Mouse (Mus musculus) forebrain, embryonic 10.5 days (tissue): ENCODE results near the gene C2cd4c. TPM values are rescaled to one million over a fixed set of nuclear protein-coding genes. Genes with fewer than 3 reads are reported as not detected.

Experiments
- DNase-seq: peaks from one replicate; pipeline ENCODE4 v3.0.0-alpha.2; 2017; ENCODE audit warnings: low spot score; ENCODE audit errors: extremely low spot score
- H3K27ac ChIP-seq: fragments of 300-500 bp; sonication (generic); 2 replicates; pipeline ENCODE4 v1.5.1; 2016; ENCODE audit warnings: mild to moderate bottlenecking
- H3K27me3 ChIP-seq: fragments of 300-500 bp; sonication (generic); 2 replicates; pipeline ENCODE4 v1.6.1; 2016; ENCODE audit warnings: mild to moderate bottlenecking; ENCODE audit not compliant: poor library complexity, severe bottlenecking
- H3K36me3 ChIP-seq: fragments of 300-500 bp; sonication (generic); replicated peaks from 2 replicates; pipeline ENCODE4 v1.6.1; 2016; ENCODE audit warnings: mild to moderate bottlenecking, moderate library complexity
- H3K4me1 ChIP-seq: fragments of 300-500 bp; sonication (generic); 2 replicates; pipeline ENCODE4 v1.6.1; 2016
- H3K4me3 ChIP-seq: fragments of 300-500 bp; sonication (generic); 2 replicates; pipeline ENCODE4 v1.5.1; 2016; ENCODE audit warnings: mild to moderate bottlenecking, moderate library complexity
- H3K9me3 ChIP-seq: fragments of 300-500 bp; sonication (generic); 2 replicates; pipeline ENCODE4 v1.6.1; 2016; ENCODE audit warnings: mild to moderate bottlenecking, moderate library complexity
- WGBS: fragments of 180-500 bp; shearing (Covaris S2); methylation state at CpG from one replicate; pipeline ENCODE4 v1.1.7; 2016; 5-methylcytosine and 5-hydroxymethylcytosine counted together
- polyA plus RNA-seq: library from polyadenylated mRNA; unstranded; fragments of >200 nt; fragmentation: Nextera tagmentation; extraction: Ambion mirVana; gene quantifications from 2 replicates; pipeline ENCODE4 v1.2.1, GENCODE M21; 2016

Gene C2cd4c
- polyA plus RNA-seq, 1 experiment from 2014 or later, result not detected

- DNase-seq, result no peak
- H3K36me3 ChIP-seq, result no peaks in the 10 kb centered on the region
- WGBS, result 40% methylated on average over 2 of the region's 2 CpGs
Observed at GRCm38 (mm10) chr10:79607892-79608291, 5.9 kb downstream of the C2cd4c start.

GRCm38 (mm10) chr10:79606537-79606936, 7.3 kb downstream of the C2cd4c start:
- 66% methylated on average over 4 of the region's 4 CpGs for WGBS

More at GRCm38 (mm10) chr10:79607892-79608291, 5.9 kb downstream of the C2cd4c start:
- Histone ChIP-seq H3K9me3 (no peaks in the 10 kb centered on the region), H3K27ac (no peak overlapping the region), H3K27me3 (peaks cover 41% of the 10 kb centered on the region), H3K4me3 (no peak overlapping the region), H3K4me1 (peaks cover 17% of the 10 kb centered on the region)

DNA sequence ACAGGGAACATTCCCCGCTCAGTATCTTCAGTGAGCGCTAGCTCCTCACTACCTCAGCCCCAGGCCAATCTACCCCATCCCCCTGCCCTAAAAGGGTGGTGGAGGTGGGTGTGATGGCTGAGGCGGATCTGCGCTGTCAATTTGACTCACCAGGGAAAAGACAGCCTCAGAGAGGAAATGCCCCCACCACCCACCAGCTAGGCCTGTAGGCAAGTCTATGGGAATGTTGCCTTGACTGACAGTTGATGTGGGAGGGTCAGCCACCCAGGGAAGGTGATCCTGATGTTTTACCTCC, 15.9 kb downstream of the C2cd4c start:
- Histone ChIP-seq H3K27me3 (peaks cover 22% of the 10 kb centered on the region), H3K4me3 (no peak overlapping the region), H3K9me3 (no peaks in the 10 kb centered on the region), H3K36me3 (no peaks in the 10 kb centered on the region), H3K27ac (no peak overlapping the region), H3K4me1 (no peaks in the 10 kb centered on the region)
- WGBS, result 73% methylated on average over 4 of the region's 4 CpGs
- no peak for DNase-seq

More at GRCm38 (mm10) chr10:79606537-79606936, 7.3 kb downstream of the C2cd4c start:
- no peak for DNase-seq
- H3K27ac ChIP-seq, result no peak overlapping the region
- H3K4me3 ChIP-seq, result no peak overlapping the region
- H3K4me1 ChIP-seq, result peaks cover 4% of the 10 kb centered on the region
- no peaks in the 10 kb centered on the region for H3K36me3 ChIP-seq
- no peaks in the 10 kb centered on the region for H3K9me3 ChIP-seq
- peaks cover 28% of the 10 kb centered on the region for H3K27me3 ChIP-seq

- Histone ChIP-seq H3K36me3 (no peaks in the 10 kb centered on the region), H3K27ac (no peak overlapping the region), H3K9me3 (no peaks in the 10 kb centered on the region), H3K4me1 (no peaks in the 10 kb centered on the region), H3K27me3 (peaks cover 22% of the 10 kb centered on the region), H3K4me3 (no peak overlapping the region)
- 40% methylated on average over 13 of the region's 13 CpGs for WGBS
- DNase-seq, result no peak
Observed at GRCm38 (mm10) chr10:79597051-79597935, 16.5 kb downstream of the C2cd4c start.

DNA sequence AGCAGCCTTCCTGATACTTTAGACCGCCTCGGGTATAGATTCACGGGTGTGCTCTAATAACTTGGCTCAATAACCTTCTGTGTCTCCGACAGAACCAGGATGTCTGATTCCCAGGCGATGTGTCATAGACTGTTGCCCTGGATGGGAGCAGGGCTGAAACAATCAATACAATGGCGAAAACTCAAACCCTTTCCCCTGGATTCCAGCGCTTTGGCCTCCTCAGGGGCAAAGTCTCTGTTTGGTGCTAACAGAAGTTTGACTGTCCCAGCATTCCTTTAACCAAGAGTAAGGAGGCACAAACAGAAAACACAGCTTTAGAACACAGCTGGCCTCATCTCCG, 18.3 kb downstream of the C2cd4c start:
- Histone ChIP-seq H3K36me3 (no peaks in the 10 kb centered on the region), H3K9me3 (no peaks in the 10 kb centered on the region), H3K4me1 (no peaks in the 10 kb centered on the region), H3K27ac (no peak overlapping the region), H3K27me3 (peaks cover 22% of the 10 kb centered on the region), H3K4me3 (no peak overlapping the region)
- no peak for DNase-seq
- 65% methylated on average over 8 of the region's 8 CpGs for WGBS

DNA sequence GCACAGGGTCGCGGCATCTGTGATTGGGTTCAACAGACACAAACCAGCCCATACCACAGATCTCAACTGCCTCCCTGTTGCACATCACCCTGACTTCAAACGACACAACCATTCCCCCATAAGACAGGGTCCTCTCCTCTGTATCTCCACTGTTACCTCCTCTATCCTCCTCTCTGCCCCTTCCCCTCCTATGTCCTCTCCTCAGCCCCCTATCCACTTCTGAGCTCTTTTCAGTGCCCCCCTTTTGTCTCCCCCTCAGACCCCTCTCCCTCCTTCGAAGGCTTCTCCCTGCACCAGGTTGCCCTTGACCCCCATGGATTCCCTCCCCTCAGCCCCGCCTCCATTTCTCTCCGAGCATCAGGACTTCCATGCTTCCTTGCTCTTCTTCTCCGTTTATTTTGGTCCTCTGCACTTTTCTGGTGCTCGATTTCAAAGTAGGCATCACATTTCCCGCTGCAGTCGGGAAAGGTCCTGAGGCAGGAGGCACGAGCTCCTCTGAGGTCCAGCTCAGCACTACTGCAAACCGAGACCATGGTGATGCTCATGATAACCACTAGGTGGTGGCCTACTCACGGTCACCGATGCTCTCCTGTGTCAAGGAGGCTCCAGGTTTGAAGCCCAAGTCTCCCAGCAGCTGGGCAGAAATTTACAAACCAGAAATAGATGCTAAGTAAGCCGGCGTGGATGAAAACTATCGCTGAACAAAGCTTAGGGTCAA, 18.8 kb downstream of the C2cd4c start:
- 20% methylated on average over 17 of the region's 17 CpGs for WGBS
- Histone ChIP-seq H3K4me1 (no peaks in the 10 kb centered on the region), H3K27ac (no peak overlapping the region), H3K36me3 (no peaks in the 10 kb centered on the region), H3K27me3 (peaks cover 22% of the 10 kb centered on the region), H3K4me3 (0 out of 2 replicates have a peak overlapping the region, but pooled peaks have one; percentile 7), H3K9me3 (no peaks in the 10 kb centered on the region)
- DNase-seq, result peak; percentile 58

DNA sequence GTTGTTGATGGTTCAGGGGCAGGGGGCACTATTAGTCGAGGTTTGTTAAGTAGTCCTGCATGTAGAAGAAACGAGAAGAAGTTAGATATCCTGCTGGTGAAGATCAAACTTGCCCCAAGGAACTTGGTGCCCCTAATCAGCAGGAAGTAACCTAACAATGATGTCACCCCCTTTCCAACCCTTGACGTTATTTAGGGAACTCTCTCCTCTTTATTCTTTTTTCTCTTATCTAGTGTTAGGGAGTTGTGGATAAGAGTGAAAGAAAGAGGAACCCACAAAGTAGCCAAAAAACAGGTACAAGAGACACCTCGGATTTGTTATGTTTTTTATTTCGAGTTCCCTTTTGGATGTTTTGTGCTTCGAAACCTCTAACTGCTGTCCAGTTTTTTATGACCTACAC, 19.7 kb downstream of the C2cd4c start:
- no peaks in the 10 kb centered on the region for H3K9me3 ChIP-seq
- no peak overlapping the region for H3K27ac ChIP-seq
- H3K36me3 ChIP-seq, result no peaks in the 10 kb centered on the region
- no peaks in the 10 kb centered on the region for H3K4me1 ChIP-seq
- no peak overlapping the region for H3K4me3 ChIP-seq
- peaks cover 22% of the 10 kb centered on the region for H3K27me3 ChIP-seq
- no peak for DNase-seq
- 69% methylated on average over 6 of the region's 6 CpGs for WGBS

DNA sequence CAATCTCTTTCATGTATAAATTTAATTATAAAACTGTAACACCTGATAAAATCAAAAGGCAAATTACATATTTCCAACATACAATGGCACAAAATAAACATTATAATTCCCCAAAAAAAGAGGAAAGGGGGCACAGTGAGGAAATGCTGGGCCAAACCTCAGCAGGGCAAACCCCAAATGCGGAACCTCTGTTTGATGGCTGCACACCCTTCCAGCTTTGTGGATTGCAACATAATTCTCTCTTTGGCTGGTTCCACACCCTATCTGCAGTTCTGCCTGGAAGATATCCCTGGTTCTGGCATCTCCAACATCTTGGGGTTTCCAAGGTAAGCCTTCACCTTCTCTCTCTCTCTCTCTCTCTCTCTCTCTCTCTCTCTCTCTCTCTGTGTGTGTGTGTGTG, 23.1 kb downstream of the C2cd4c start:
- Histone ChIP-seq H3K4me1 (no peaks in the 10 kb centered on the region), H3K4me3 (no peak overlapping the region), H3K27ac (no peak overlapping the region), H3K36me3 (no peaks in the 10 kb centered on the region), H3K27me3 (peaks cover 19% of the 10 kb centered on the region), H3K9me3 (no peaks in the 10 kb centered on the region)
- WGBS, result 100% methylated on average over 1 of the region's 1 CpGs
- no peak for DNase-seq

DNA sequence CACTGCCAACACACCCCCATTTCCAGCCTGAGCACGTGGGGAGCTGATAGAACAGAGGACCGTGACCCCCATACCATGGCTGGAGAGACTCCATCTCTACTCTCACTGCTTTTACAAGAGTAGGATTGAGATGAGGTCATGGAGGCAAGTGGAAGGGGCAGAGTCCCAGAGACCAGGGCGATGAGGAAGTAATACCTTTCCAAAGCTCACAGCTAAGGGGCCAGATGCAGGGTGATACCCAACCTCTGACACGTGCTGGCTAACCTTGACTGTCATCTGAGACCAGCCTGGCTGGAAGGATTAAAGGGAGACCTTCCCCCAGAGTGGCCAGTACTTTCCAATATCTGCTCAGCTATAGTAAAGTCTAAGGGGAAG, 26.1 kb downstream of the C2cd4c start:
- Histone ChIP-seq H3K27me3 (no peaks in the 10 kb centered on the region), H3K27ac (no peak overlapping the region), H3K9me3 (no peaks in the 10 kb centered on the region), H3K4me3 (no peak overlapping the region), H3K4me1 (no peaks in the 10 kb centered on the region), H3K36me3 (no peaks in the 10 kb centered on the region)
- WGBS, result 72% methylated on average over 4 of the region's 4 CpGs
- no peak for DNase-seq

DNA sequence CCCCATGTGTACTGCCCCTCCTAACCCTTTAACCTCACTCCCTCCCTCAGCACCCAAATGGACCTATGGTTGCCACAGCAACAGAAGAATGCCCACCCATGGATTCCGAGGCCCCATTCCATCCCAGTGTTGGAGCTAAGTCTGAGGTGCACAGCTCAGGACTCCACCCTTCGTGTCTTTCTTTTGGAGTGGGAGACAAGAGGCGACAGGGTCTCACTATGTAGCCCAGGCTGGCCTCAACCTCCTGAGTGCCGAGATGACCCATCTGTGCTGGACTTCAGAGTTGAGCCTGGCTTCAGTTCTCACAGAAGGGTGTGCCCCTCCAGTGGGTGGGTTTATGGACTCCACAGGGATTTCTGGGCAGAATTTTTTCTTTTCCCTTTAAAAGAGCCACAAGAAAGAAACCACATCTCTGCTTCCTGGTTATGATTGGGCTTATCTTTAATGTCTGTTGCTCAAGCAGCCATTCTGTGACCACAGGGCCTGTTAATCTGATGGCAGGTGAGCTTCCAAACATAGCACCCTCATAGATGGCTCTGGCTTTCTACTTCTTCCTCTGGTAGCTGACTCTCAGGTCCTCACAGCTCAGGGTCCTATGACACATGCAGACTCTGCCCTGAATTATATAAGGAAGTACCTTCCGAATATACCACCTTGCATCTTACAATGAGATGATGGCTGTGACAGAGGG, 26.6 kb downstream of the C2cd4c start, which contains the start of gene Theg:
Gene Theg (minus strand): TSS at position 271 of the 691 bp plus-strand sequence.
- H3K9me3 ChIP-seq, result no peaks in the 10 kb centered on the region
- no peaks in the 10 kb centered on the region for H3K36me3 ChIP-seq
- WGBS, result 86% methylated on average over 5 of the region's 5 CpGs
- H3K4me1 ChIP-seq, result no peaks in the 10 kb centered on the region
- H3K27me3 ChIP-seq, result no peaks in the 10 kb centered on the region
- no peak within 1 kb of the TSS for H3K4me3 ChIP-seq
- H3K27ac ChIP-seq, result no peak within 1 kb of the TSS
- no peak for DNase-seq

- Histone ChIP-seq H3K27ac (no peak overlapping the region), H3K36me3 (no peaks in the 10 kb centered on the region), H3K4me3 (no peak overlapping the region), H3K4me1 (no peaks in the 10 kb centered on the region), H3K27me3 (no peaks in the 10 kb centered on the region), H3K9me3 (no peaks in the 10 kb centered on the region)
- no peak for DNase-seq
- 85% methylated on average over 8 of the region's 8 CpGs for WGBS
Observed at GRCm38 (mm10) chr10:79586243-79586642, 27.6 kb downstream of the C2cd4c start.

DNA sequence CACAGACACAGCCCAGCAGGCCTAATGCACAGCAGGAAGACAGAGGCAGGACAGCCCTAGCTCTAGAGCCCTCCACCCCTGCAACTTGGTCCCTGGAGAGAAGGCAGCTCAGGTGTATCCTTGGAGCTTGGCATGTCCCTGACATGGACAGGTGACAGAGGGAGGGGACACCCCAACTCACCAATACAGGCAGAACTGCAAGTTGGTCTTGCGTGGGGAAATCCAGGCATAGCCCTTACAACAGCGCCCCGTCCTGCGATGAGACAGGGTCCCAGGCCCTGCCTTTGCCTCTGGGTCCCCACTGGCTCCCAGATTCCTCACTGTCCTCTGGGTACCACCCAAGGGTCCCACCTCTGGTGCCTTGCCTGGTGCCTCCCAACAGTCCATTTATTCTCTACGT, 28.1 kb downstream of the C2cd4c start:
- Histone ChIP-seq H3K27ac (no peak overlapping the region), H3K4me1 (no peaks in the 10 kb centered on the region), H3K4me3 (no peak overlapping the region), H3K9me3 (no peaks in the 10 kb centered on the region), H3K27me3 (no peaks in the 10 kb centered on the region), H3K36me3 (no peaks in the 10 kb centered on the region)
- no peak for DNase-seq
- WGBS, result 94% methylated on average over 5 of the region's 5 CpGs

DNA sequence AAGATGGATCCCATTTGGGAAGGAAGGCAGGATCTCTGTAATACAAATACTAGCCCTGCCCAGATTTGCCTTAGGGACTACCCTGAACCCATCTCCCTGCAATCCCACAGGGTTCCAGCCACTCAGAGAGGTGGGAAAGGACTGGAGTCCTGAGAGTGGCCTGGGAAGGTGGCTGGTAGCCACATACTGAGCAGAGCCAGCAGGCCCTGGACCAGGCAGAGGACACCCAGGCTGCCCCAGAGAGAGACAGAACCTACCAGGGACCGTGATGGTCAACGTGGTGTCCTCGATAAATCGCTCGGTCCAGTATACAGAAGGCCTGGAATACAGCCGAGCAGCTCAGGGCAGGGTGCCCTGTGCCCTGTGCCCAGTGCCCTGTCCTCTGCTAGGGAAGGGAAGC, 28.7 kb downstream of the C2cd4c start:
- peaks cover 4% of the 10 kb centered on the region; the same call in 1 of the 2 replicates for H3K27me3 ChIP-seq
- H3K4me3 ChIP-seq, result no peak overlapping the region
- DNase-seq, result no peak
- H3K36me3 ChIP-seq, result no peaks in the 10 kb centered on the region
- WGBS, result 92% methylated on average over 6 of the region's 6 CpGs
- no peaks in the 10 kb centered on the region for H3K4me1 ChIP-seq
- H3K27ac ChIP-seq, result no peak overlapping the region
- H3K9me3 ChIP-seq, result no peaks in the 10 kb centered on the region
